Mouse (Mus musculus) central nervous system, embryonic 11.5 days (tissue): ENCODE results near the gene Tnnc1. TPM values are rescaled to one million over a fixed set of nuclear protein-coding genes. Genes with fewer than 3 reads are reported as not detected.

ENCODE experiments used
- polyA plus RNA-seq: library from polyadenylated mRNA; depleted of rRNA; stranded (reverse); fragments of >200 nt; gene quantifications from 2 replicates; pipeline ENCODE4 v1.2.3, GENCODE M21; 2012; rRNA removed

Gene Tnnc1
- polyA plus RNA-seq = 123 and 136 TPM in 2 replicates

GRCm38 (mm10) chr14:31208084-31208483, at the start of gene Tnnc1:
Gene Tnnc1, plus strand, starts transcription at chr14:31208312.

GRCm38 (mm10) chr14:31168425-31168824, 39.7 kb upstream of the Tnnc1 start, which contains the start of gene Stab1:
Gene Stab1, minus strand, starts transcription at chr14:31168641.

GRCm38 (mm10) chr14:31216846-31217245, 8.7 kb downstream of the Tnnc1 start, which contains the start of gene Nisch:
Gene Nisch, minus strand, starts transcription at chr14:31216946.

GRCm38 (mm10) chr14:31217666-31218065, 9.6 kb downstream of the Tnnc1 start, which contains the start of gene Sema3g:
Gene Sema3g, plus strand, starts transcription at chr14:31217860.

GRCm38 (mm10) chr14:31251084-31251604, 43.0 kb downstream of the Tnnc1 start, which contains the start of the genes Phf7 and Bap1:
Gene Phf7, minus strand, starts transcription at chr14:31251317.
Gene Bap1, plus strand, starts transcription at chr14:31251450.

Other genes starting within 250 kb of the Tnnc1 start
- gene Glt8d1, start 206.9 kb upstream of the Tnnc1 start, polyA plus RNA-seq = 58.9 and 97.6 TPM in 2 replicates
- gene Spcs1, start 206.6 kb upstream of the Tnnc1 start, polyA plus RNA-seq = 128 and 218 TPM in 2 replicates
- 44.9 and 53.0 TPM in 2 replicates for gene Pbrm1, start 189.2 kb upstream of the Tnnc1 start, polyA plus RNA-seq
- gene Gnl3, start 189.2 kb upstream of the Tnnc1 start, polyA plus RNA-seq = 134 and 186 TPM in 2 replicates
- 26.7 and 44.6 TPM in 2 replicates for gene Smim4, start 79.4 kb upstream of the Tnnc1 start, polyA plus RNA-seq
- gene Nt5dc2, start 77.3 kb upstream of the Tnnc1 start, polyA plus RNA-seq = 300 and 453 TPM in 2 replicates
- 30.1 and 34.2 TPM in 2 replicates for gene Stab1, start 39.7 kb upstream of the Tnnc1 start, polyA plus RNA-seq
- gene Nisch, start 8.6 kb downstream of the Tnnc1 start, polyA plus RNA-seq = 453 and 485 TPM in 2 replicates
- 2.8 TPM in 2 replicates for gene Sema3g, start 9.5 kb downstream of the Tnnc1 start, polyA plus RNA-seq
- 6.4 and 9.1 TPM in 2 replicates for gene Phf7, start 43.0 kb downstream of the Tnnc1 start, polyA plus RNA-seq
- gene Bap1, start 43.1 kb downstream of the Tnnc1 start, polyA plus RNA-seq = 111 and 112 TPM in 2 replicates
- gene Dnah1, start 115.6 kb downstream of the Tnnc1 start, polyA plus RNA-seq = 5.2 and 7.9 TPM in 2 replicates
- 26.4 and 42.8 TPM in 2 replicates for gene Capn7, start 128.3 kb downstream of the Tnnc1 start, polyA plus RNA-seq
- gene Sh3bp5, start 227.8 kb downstream of the Tnnc1 start, polyA plus RNA-seq = 46.0 and 69.5 TPM in 2 replicates